Comparison of ENCODE assay signal across 19 mouse cellular contexts in the genomic region with DNA sequence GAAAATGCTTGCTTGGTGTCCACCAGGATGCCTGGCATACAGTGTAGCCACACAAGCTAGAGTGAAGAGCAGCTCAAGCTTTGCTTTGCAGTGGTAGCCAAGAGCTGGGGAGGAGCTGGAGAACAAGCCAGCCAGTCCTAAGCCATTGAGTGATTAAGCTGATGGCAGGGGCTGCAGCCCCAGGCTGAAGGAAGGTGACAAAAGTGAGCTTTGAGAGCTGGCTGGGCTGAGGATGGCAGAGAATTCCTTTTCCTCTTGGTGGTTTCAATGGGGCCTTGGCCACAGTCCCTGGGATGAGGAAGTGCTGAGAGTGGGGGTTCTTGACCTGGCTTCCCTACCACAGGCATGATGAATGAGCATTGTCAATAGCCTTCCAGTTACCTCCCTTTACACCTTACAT. TPM values are rescaled to one million over a fixed set of nuclear protein-coding genes. Genes with fewer than 3 reads are reported as not detected.
"Had no signal": no experiment of that assay in that cellular context is flagged by ENCODE, and none has a peak within 500 bp of the region (broad histone marks: within the 10 kb centered on the region; RNA-seq: fewer than 3 reads in every experiment).

No protein-coding gene starts in this region.

- H3K4me1 ChIP-seq: lung, embryonic 15.5 days; midbrain, embryonic 13.5 days; midbrain, embryonic 15.5 days; neural tube, embryonic 12.5 days; stomach, embryonic 15.5 days had no signal

- H3K27me3 ChIP-seq: lung, embryonic 15.5 days; megakaryocyte, embryonic 14.5 days; midbrain, embryonic 13.5 days; midbrain, embryonic 15.5 days; neural tube, embryonic 12.5 days; stomach, embryonic 15.5 days had no signal

- H3K9ac ChIP-seq: liver, postnatal 0 days; lung, embryonic 15.5 days; midbrain, embryonic 13.5 days; midbrain, embryonic 15.5 days; neural tube, embryonic 12.5 days; stomach, embryonic 15.5 days had no signal

- H3K27ac ChIP-seq: lung, embryonic 15.5 days; macrophage; midbrain, embryonic 13.5 days; midbrain, embryonic 15.5 days; neural tube, embryonic 12.5 days; stomach, embryonic 15.5 days had no signal

- ATAC-seq: liver, postnatal 0 days; lung, postnatal 0 days; midbrain, embryonic 13.5 days; midbrain, embryonic 15.5 days had no signal

- H3K4me2 ChIP-seq: lung, embryonic 15.5 days; midbrain, embryonic 11.5 days; midbrain, embryonic 13.5 days; midbrain, embryonic 15.5 days; neural tube, embryonic 12.5 days; stomach, embryonic 15.5 days had no signal

- H3K9me3 ChIP-seq: lung, embryonic 15.5 days; megakaryocyte, embryonic 14.5 days; midbrain, embryonic 13.5 days; midbrain, embryonic 15.5 days; neural tube, embryonic 12.5 days; stomach, embryonic 15.5 days had no signal

- H3K4me3 ChIP-seq: lung, embryonic 15.5 days; megakaryocyte, embryonic 14.5 days; midbrain, embryonic 13.5 days; midbrain, embryonic 15.5 days; neural tube, embryonic 12.5 days; stomach, embryonic 15.5 days had no signal

- DNase-seq: liver, postnatal 0 days; lung, adult 2 months; lung, postnatal 14 days; lung, postnatal 36 days; right cerebral cortex, postnatal 14 days; thymus, adult 18-20 months; thymus, postnatal 25 days; thymus, postnatal 4 days had no signal

- H3K36me3 ChIP-seq: lung, embryonic 15.5 days; midbrain, embryonic 13.5 days; midbrain, embryonic 15.5 days; neural tube, embryonic 12.5 days; stomach, embryonic 15.5 days had no signal

RNA-seq across cellular contexts. Expression of a gene that starts 13.0 kb away (rescaled TPM):
- total RNA-seq: monocyte, adult 5-6 weeks; neutrophil, adult 5-6 weeks had no signal
- polyA plus RNA-seq: macrophage had no signal
